Mouse (Mus musculus) lung, adult 18-20 months (tissue): ENCODE measurements at regions not wholly inside any gene's neighbourhood (a gene's known extent, or its start where the extent isn't known, plus 50 kb on each side); places are given as distances from the start of the nearest gene placed in this dataset.

Source experiments
- DNase-seq, 2 experiments: peaks; one replicate each; pipeline ENCODE4 v3.0.0; 2022; ENCODE audit warnings: mixed read lengths in 2 of 2

- DNase-seq: no peak
These were observed 168.4 kb upstream of the Ccdc122 start for GRCm38 (mm10) chr14:76868131-76868530.

- DNase-seq: no peak
These were observed 171.9 kb upstream of the Ccdc122 start for GRCm38 (mm10) chr14:76864664-76865063.

GRCm38 (mm10) chr14:76863035-76863706 is 173.4 kb upstream of the Ccdc122 start:
- DNase-seq: no peak

GRCm38 (mm10) chr14:76858396-76858795 is 178.2 kb upstream of the Ccdc122 start:
- no peak for DNase-seq

GRCm38 (mm10) chr14:76857196-76857773 is 179.3 kb upstream of the Ccdc122 start:
- DNase-seq: no peak

GRCm38 (mm10) chr14:76856591-76856990 is 180.0 kb upstream of the Ccdc122 start:
- DNase-seq: no peak

GRCm38 (mm10) chr14:76854965-76855364 is 181.6 kb upstream of the Ccdc122 start:
- DNase-seq: no peak

GRCm38 (mm10) chr14:76851473-76852214 is 184.9 kb upstream of the Ccdc122 start:
- DNase-seq: no peak

GRCm38 (mm10) chr14:76850641-76851040 is 185.9 kb upstream of the Ccdc122 start:
- no peak for DNase-seq

GRCm38 (mm10) chr14:76850051-76850450 is 186.5 kb upstream of the Ccdc122 start:
- no peak for DNase-seq

- DNase-seq: no peak
These were observed 186.9 kb upstream of the Ccdc122 start for GRCm38 (mm10) chr14:76849636-76850035.

GRCm38 (mm10) chr14:76849071-76849470 is 187.5 kb upstream of the Ccdc122 start:
- DNase-seq: no peak

GRCm38 (mm10) chr14:76845706-76846105 is 190.9 kb upstream of the Ccdc122 start:
- peak in 1 of 2 experiments; percentile 9 for DNase-seq

GRCm38 (mm10) chr14:76844717-76845116 is 191.9 kb upstream of the Ccdc122 start:
- no peak for DNase-seq

GRCm38 (mm10) chr14:76837583-76838220 is 198.9 kb upstream of the Ccdc122 start:
- DNase-seq: no peak

GRCm38 (mm10) chr14:76836926-76837516 is 199.6 kb upstream of the Ccdc122 start:
- DNase-seq: no peak

- DNase-seq: no peak
These were observed 200.3 kb upstream of the Ccdc122 start for GRCm38 (mm10) chr14:76836271-76836670.

- DNase-seq: no peak
These were observed 202.5 kb upstream of the Ccdc122 start for GRCm38 (mm10) chr14:76834084-76834483.

- DNase-seq: no peak
These were observed 207.4 kb upstream of the Ccdc122 start for GRCm38 (mm10) chr14:76829161-76829510.

- no peak for DNase-seq
These were observed 208.0 kb upstream of the Ccdc122 start for GRCm38 (mm10) chr14:76828453-76829160.

GRCm38 (mm10) chr14:76824066-76824465 is 212.5 kb upstream of the Ccdc122 start:
- no peak for DNase-seq

GRCm38 (mm10) chr14:76822766-76823325 is 213.7 kb upstream of the Ccdc122 start:
- DNase-seq: no peak
